Mouse (Mus musculus) forebrain, postnatal 0 days (tissue): ENCODE measurements around the gene Abcb10. TPM values are rescaled to one million over a fixed set of nuclear protein-coding genes. Genes with fewer than 3 reads are reported as not detected.
"Not testable (repeated sequence)": the region's sequence is repeated elsewhere in the genome, so short reads cannot be mapped to it uniquely, and the experiment has no call there.

ENCODE experiments used
- ATAC-seq: fragments of 200-750 bp; cut with Nextera tagmentation; 2 replicates; pipeline ENCODE4 v1.8.0; 2017; ENCODE audit warnings: mild to moderate bottlenecking, moderate library complexity
- DNase-seq: peaks from one replicate; pipeline ENCODE4 v3.0.0-alpha.2; 2015
- H3K27ac ChIP-seq: fragments of 300-500 bp; sonication (generic); 2 replicates; pipeline ENCODE4 v1.5.1; 2014; ENCODE audit warnings: low read depth, mild to moderate bottlenecking, antibody characterized with exemption, low read length, moderate library complexity, mixed read lengths
- H3K27me3 ChIP-seq: fragments of 300-500 bp; sonication (generic); 2 replicates; pipeline ENCODE4 v1.6.1; 2014; ENCODE audit warnings: mild to moderate bottlenecking, low read length, mixed read lengths; ENCODE audit not compliant: insufficient read depth
- H3K36me3 ChIP-seq: fragments of 300-500 bp; sonication (generic); 2 replicates; pipeline ENCODE4 v1.6.1; 2014; ENCODE audit warnings: mild to moderate bottlenecking, moderate library complexity; ENCODE audit not compliant: insufficient read depth
- H3K4me1 ChIP-seq: fragments of 300-500 bp; sonication (generic); 2 replicates; pipeline ENCODE4 v1.6.1; 2014; ENCODE audit warnings: antibody characterized with exemption; ENCODE audit not compliant: insufficient read depth
- H3K4me2 ChIP-seq: fragments of 300-500 bp; sonication (generic); 2 replicates; pipeline ENCODE4 v1.6.1; 2014; ENCODE audit warnings: low read depth, mild to moderate bottlenecking, moderate library complexity
- H3K4me3 ChIP-seq: fragments of 300-500 bp; sonication (generic); 2 replicates; pipeline ENCODE4 v1.5.1; 2014; ENCODE audit warnings: low read depth, low read length, mixed read lengths
- H3K9ac ChIP-seq: fragments of 300-500 bp; sonication (generic); 2 replicates; pipeline ENCODE4 v1.6.1; 2014; ENCODE audit warnings: mild to moderate bottlenecking
- H3K9me3 ChIP-seq: fragments of 300-500 bp; sonication (generic); 2 replicates; pipeline ENCODE4 v1.6.1; 2016; ENCODE audit warnings: low read length
- CTCF ChIP-seq: sonication (generic); IDR thresholded peaks from 2 replicates; pipeline ENCODE4 v1.5.1; 2016; ENCODE audit warnings: antibody characterized with exemption, control low read depth, low read depth
- WGBS: fragments of 180-500 bp; shearing (Covaris S2); extraction: QIAGEN DNeasy Blood & Tissue Kit; methylation state at CpG from one replicate; pipeline ENCODE4 v1.1.7; 2014; 5-methylcytosine and 5-hydroxymethylcytosine counted together
- polyA plus RNA-seq: library from polyadenylated mRNA; unstranded; fragments of >200 nt; fragmentation: Nextera tagmentation; extraction: Ambion mirVana; gene quantifications from 2 replicates; pipeline ENCODE4 v1.2.1, GENCODE M21; 2015
- total RNA-seq: library from RNA; depleted of rRNA; stranded (reverse); fragments of >200 nt; gene quantifications from 2 replicates; pipeline ENCODE4 v1.2.3, GENCODE M21; 2014

The Abcb10 gene
- total and polyA plus RNA-seq, 2 experiments from 2014 or later, result 10.4 to 35.4 TPM

GRCm38 (mm10) chr8:124014751-124015150, 31.8 kb upstream of the Abcb10 start:
- Histone ChIP-seq H3K9ac (no peak overlapping the region), H3K4me3 (no peak overlapping the region), H3K27ac (no peak overlapping the region), H3K9me3 (no peaks in the 10 kb centered on the region), H3K36me3 (0 out of 2 replicates have a peak, but pooled peaks cover under 1% of the 10 kb centered on the region), H3K4me2 (no peak overlapping the region), H3K4me1 (peaks cover 5% of the 10 kb centered on the region; the same call in 1 of the 2 replicates), H3K27me3 (no peaks in the 10 kb centered on the region)
- DNase-seq, result no peak
- no peak for TF ChIP-seq CTCF
- WGBS, result 86% methylated on average over 3 of the region's 3 CpGs
- ATAC-seq, result no peak

GRCm38 (mm10) chr8:124014299-124014698, 31.4 kb upstream of the Abcb10 start:
- WGBS, result 95% methylated on average over 7 of the region's 7 CpGs
- not testable (repeated sequence) for H3K4me2 ChIP-seq, H3K4me3 ChIP-seq, H3K36me3 ChIP-seq, ATAC-seq, DNase-seq, H3K27me3 ChIP-seq, H3K4me1 ChIP-seq, H3K27ac ChIP-seq, H3K9ac ChIP-seq, H3K9me3 ChIP-seq

GRCm38 (mm10) chr8:124011989-124012586, 29.2 kb upstream of the Abcb10 start:
- ATAC-seq (no peak), DNase-seq (no peak)
- Histone ChIP-seq H3K27ac (no peak overlapping the region), H3K4me3 (no peak overlapping the region), H3K4me2 (no peak overlapping the region), H3K36me3 (peaks cover 25% of the 10 kb centered on the region), H3K9me3 (no peaks in the 10 kb centered on the region), H3K9ac (no peak overlapping the region), H3K27me3 (no peaks in the 10 kb centered on the region), H3K4me1 (no peaks in the 10 kb centered on the region)
- no peak for TF ChIP-seq CTCF
- WGBS, result 96% methylated on average over 3 of the region's 3 CpGs

- H3K36me3 ChIP-seq, result peaks cover 30% of the 10 kb centered on the region
- H3K4me3 ChIP-seq, result no peak overlapping the region
- no peaks in the 10 kb centered on the region for H3K27me3 ChIP-seq
- H3K27ac ChIP-seq, result no peak overlapping the region
- no peak overlapping the region for H3K9ac ChIP-seq
- 89% methylated on average over 3 of the region's 3 CpGs for WGBS
- DNase-seq (no peak), ATAC-seq (no peak)
- no peak overlapping the region for H3K4me2 ChIP-seq
- no peak for TF ChIP-seq CTCF
- no peaks in the 10 kb centered on the region for H3K9me3 ChIP-seq
- no peaks in the 10 kb centered on the region for H3K4me1 ChIP-seq
Measured at GRCm38 (mm10) chr8:124011580-124011979, 28.7 kb upstream of the Abcb10 start.

GRCm38 (mm10) chr8:124007829-124008228, 24.9 kb upstream of the Abcb10 start:
- Histone ChIP-seq H3K9ac (no peak overlapping the region), H3K27ac (no peak overlapping the region), H3K9me3 (no peaks in the 10 kb centered on the region), H3K4me2 (no peak overlapping the region), H3K36me3 (peaks cover 67% of the 10 kb centered on the region), H3K27me3 (no peaks in the 10 kb centered on the region), H3K4me1 (no peaks in the 10 kb centered on the region), H3K4me3 (no peak overlapping the region)
- DNase-seq, result no peak
- 89% methylated on average over 6 of the region's 6 CpGs for WGBS
- no peak for TF ChIP-seq CTCF
- ATAC-seq, result no peak

GRCm38 (mm10) chr8:124002546-124003108, 19.7 kb upstream of the Abcb10 start:
- H3K36me3 ChIP-seq, result peaks cover 62% of the 10 kb centered on the region
- 92% methylated on average over 10 of the region's 10 CpGs for WGBS

GRCm38 (mm10) chr8:123999568-123999967, 16.6 kb upstream of the Abcb10 start:
- ATAC-seq, result no peak
- no peaks in the 10 kb centered on the region for H3K4me1 ChIP-seq
- no peak overlapping the region for H3K9ac ChIP-seq
- WGBS, result 73% methylated on average over 2 of the region's 2 CpGs
- H3K4me2 ChIP-seq, result no peak overlapping the region
- DNase-seq, result no peak
- H3K9me3 ChIP-seq, result no peaks in the 10 kb centered on the region
- no peak for TF ChIP-seq CTCF
- no peak overlapping the region for H3K4me3 ChIP-seq
- peaks cover 44% of the 10 kb centered on the region for H3K36me3 ChIP-seq
- H3K27ac ChIP-seq, result no peak overlapping the region
- no peaks in the 10 kb centered on the region for H3K27me3 ChIP-seq

More at GRCm38 (mm10) chr8:124002546-124003108, 19.7 kb upstream of the Abcb10 start:
- no peak overlapping the region for H3K27ac ChIP-seq
- H3K27me3 ChIP-seq, result no peaks in the 10 kb centered on the region
- no peak for DNase-seq
- no peak overlapping the region for H3K4me3 ChIP-seq
- H3K4me2 ChIP-seq, result no peak overlapping the region
- no peaks in the 10 kb centered on the region for H3K9me3 ChIP-seq
- no peaks in the 10 kb centered on the region for H3K4me1 ChIP-seq
- no peak overlapping the region for H3K9ac ChIP-seq
- no peak for TF ChIP-seq CTCF
- ATAC-seq, result no peak
